Mouse (Mus musculus): ENCODE results near the gene Havcr2. TPM values are rescaled to one million over a fixed set of nuclear protein-coding genes. Genes with fewer than 3 reads are reported as not detected.

The Havcr2 gene
- polyA plus RNA-seq (2014; fragmentation: Illumina TruSeq; extraction: RNeasy Lipid Tissue Mini Kit (QIAGEN cat#74804); ENCODE audit: low read depth, low replicate concordance): 4.0 TPM

DNA sequence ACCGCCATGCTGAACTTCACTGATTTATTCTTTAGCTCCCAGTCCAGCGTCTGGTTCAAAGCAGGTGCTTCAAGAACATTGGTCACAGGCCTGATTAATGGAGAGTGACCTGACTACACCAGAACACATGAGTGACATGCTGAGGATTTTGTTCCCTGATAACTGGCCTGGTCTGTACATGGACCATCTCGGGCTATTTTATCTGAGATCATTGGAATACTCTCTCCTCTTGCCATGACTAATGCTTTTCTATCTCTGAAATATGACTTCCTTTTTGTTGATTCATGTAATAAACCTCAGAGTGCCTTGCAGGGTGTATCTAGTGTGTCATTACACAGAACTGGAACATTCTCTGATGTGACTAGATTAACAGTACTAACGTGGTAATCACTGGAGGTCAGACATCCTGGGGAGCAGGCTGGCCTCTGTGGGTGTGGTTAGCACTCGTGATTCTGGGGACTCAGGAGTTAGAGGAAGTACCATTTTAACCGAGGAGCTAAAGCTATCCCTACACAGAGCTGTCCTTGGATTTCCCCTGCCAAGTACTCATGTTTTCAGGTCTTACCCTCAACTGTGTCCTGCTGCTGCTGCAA, at the start of gene Havcr2:
Gene Havcr2, plus strand, starts transcription at position 483 of the 593 bp plus-strand sequence.

GRCm38 (mm10) chr11:46436760-46437458, 17.8 kb upstream of the Havcr2 start, which contains the start of gene Med7:
Gene Med7, plus strand, starts transcription at chr11:46436925.

DNA sequence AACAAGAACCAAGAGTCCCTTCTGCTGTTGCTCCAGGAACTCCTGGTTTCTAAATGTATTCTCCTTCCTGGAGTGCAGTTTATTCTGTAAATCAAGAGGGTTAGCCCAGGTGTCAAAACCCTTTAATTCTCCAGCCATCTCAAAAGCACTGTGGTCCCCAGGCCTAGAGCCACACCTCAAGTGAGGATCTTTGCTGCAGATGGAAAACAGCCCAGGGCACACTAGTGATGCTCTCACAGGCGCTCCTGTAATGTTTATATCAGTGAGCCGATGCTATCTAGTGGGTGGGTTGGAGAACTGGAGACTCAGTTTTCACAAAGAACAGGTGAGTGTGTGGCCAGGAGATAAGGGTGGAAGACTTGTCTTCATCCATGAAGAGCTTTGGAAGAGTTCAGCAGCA, 69.2 kb downstream of the Havcr2 start, which contains the start of gene Gm12169:
Gene Gm12169, plus strand, starts transcription at position 301 of the 400 bp plus-strand sequence.

Other genes starting within 250 kb of the Havcr2 start
- gene Fndc9, start 219.4 kb upstream of the Havcr2 start, polyA plus RNA-seq (2014; fragmentation: Illumina TruSeq; extraction: RNeasy Lipid Tissue Mini Kit (QIAGEN cat#74804); ENCODE audit: low read depth, low replicate concordance): not detected
- gene Cyfip2, start 142.1 kb upstream of the Havcr2 start, polyA plus RNA-seq (2014; fragmentation: Illumina TruSeq; extraction: RNeasy Lipid Tissue Mini Kit (QIAGEN cat#74804); ENCODE audit: low read depth, low replicate concordance): 88.9 TPM
- gene Itk, start 65.4 kb upstream of the Havcr2 start, polyA plus RNA-seq (2014; fragmentation: Illumina TruSeq; extraction: RNeasy Lipid Tissue Mini Kit (QIAGEN cat#74804); ENCODE audit: low read depth, low replicate concordance): 0.23 TPM
- gene Fam71b, start 58.4 kb upstream of the Havcr2 start, polyA plus RNA-seq (2014; fragmentation: Illumina TruSeq; extraction: RNeasy Lipid Tissue Mini Kit (QIAGEN cat#74804); ENCODE audit: low read depth, low replicate concordance): not detected
- 145 TPM for gene Med7, start 18.0 kb upstream of the Havcr2 start, polyA plus RNA-seq (2014; fragmentation: Illumina TruSeq; extraction: RNeasy Lipid Tissue Mini Kit (QIAGEN cat#74804); ENCODE audit: low read depth, low replicate concordance)
- gene Gm12169, start 69.3 kb downstream of the Havcr2 start, polyA plus RNA-seq (2014; fragmentation: Illumina TruSeq; extraction: RNeasy Lipid Tissue Mini Kit (QIAGEN cat#74804); ENCODE audit: low read depth, low replicate concordance): not detected
- gene BC053393, start 116.6 kb downstream of the Havcr2 start, polyA plus RNA-seq (2014; fragmentation: Illumina TruSeq; extraction: RNeasy Lipid Tissue Mini Kit (QIAGEN cat#74804); ENCODE audit: low read depth, low replicate concordance): not detected
- gene Dppa1, start 174.3 kb downstream of the Havcr2 start, polyA plus RNA-seq (2014; fragmentation: Illumina TruSeq; extraction: RNeasy Lipid Tissue Mini Kit (QIAGEN cat#74804); ENCODE audit: low read depth, low replicate concordance): not detected